Mouse (Mus musculus) embryonic facial prominence, embryonic 15.5 days (tissue): ENCODE data around the gene Ifitm1. TPM values are rescaled to one million over a fixed set of nuclear protein-coding genes. Genes with fewer than 3 reads are reported as not detected.

Experiments used
- ATAC-seq: fragments of 200-750 bp; cut with Nextera tagmentation; 2 replicates; pipeline ENCODE4 v1.8.0; 2017; ENCODE audit warnings: low read depth, moderate TSS enrichment; ENCODE audit not compliant: insufficient number of reproducible peaks, low FRiP score, low TSS enrichment
- H3K27ac ChIP-seq: fragments of 300-500 bp; sonication (generic); replicated peaks from 2 replicates; pipeline ENCODE4 v1.5.1; 2015; ENCODE audit warnings: mild to moderate bottlenecking, inconsistent platforms
- H3K27me3 ChIP-seq: fragments of 300-500 bp; sonication (generic); 2 replicates; pipeline ENCODE4 v1.6.1; 2015; ENCODE audit warnings: inconsistent platforms
- H3K36me3 ChIP-seq: fragments of 300-500 bp; sonication (generic); 2 replicates; pipeline ENCODE4 v1.6.1; 2015; ENCODE audit warnings: mild to moderate bottlenecking, inconsistent platforms
- H3K4me1 ChIP-seq: fragments of 300-500 bp; sonication (generic); 2 replicates; pipeline ENCODE4 v1.6.1; 2015; ENCODE audit warnings: inconsistent platforms
- H3K4me2 ChIP-seq: fragments of 300-500 bp; sonication (generic); replicated peaks from 2 replicates; pipeline ENCODE4 v1.6.1; 2015; ENCODE audit warnings: mild to moderate bottlenecking, inconsistent platforms
- H3K4me3 ChIP-seq: fragments of 300-500 bp; sonication (generic); replicated peaks from 2 replicates; pipeline ENCODE4 v1.5.1; 2015; ENCODE audit warnings: mild to moderate bottlenecking, inconsistent platforms
- H3K9ac ChIP-seq: fragments of 300-500 bp; sonication (generic); 2 replicates; pipeline ENCODE4 v1.6.1; 2015; ENCODE audit warnings: inconsistent platforms
- H3K9me3 ChIP-seq: fragments of 300-500 bp; sonication (generic); replicated peaks from 2 replicates; pipeline ENCODE4 v1.6.1; 2016; ENCODE audit warnings: inconsistent platforms
- WGBS: fragments of 180-500 bp; shearing (Covaris S2); methylation state at CpG from one replicate; pipeline ENCODE4 v1.1.7; 2015; 5-methylcytosine and 5-hydroxymethylcytosine counted together
- polyA plus RNA-seq: library from polyadenylated mRNA; unstranded; fragments of >200 nt; fragmentation: Nextera tagmentation; extraction: Ambion mirVana; gene quantifications from 2 replicates; pipeline ENCODE4 v1.2.1, GENCODE M21; 2015

The Ifitm1 gene
- polyA plus RNA-seq, 1 experiment from 2014 or later = 137 TPM

DNA sequence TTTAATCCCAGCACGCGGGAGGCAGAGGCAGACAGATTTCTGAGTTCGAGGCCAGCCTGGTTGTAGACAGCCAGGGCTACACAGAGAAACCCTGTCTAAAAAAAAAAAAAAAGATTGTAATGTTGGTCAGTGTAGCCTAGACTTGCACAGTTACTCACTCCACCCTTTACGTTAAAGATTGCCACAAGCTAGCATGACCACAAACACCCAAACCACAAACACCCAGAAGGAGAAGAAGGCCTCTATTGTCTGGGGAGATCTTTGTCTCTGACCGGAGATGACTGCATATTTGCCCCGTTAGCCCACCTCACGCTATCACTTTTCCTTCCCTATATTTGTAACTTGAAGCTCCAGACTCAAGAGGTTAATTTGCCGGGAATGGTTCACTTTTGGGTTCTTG, 14.7 kb downstream of the Ifitm1 start:
- H3K27me3 ChIP-seq = no peaks in the 10 kb centered on the region
- H3K4me3 ChIP-seq = no peak overlapping the region
- no peaks in the 10 kb centered on the region for H3K36me3 ChIP-seq
- no peak overlapping the region for H3K9ac ChIP-seq
- H3K4me1 ChIP-seq = no peaks in the 10 kb centered on the region
- WGBS = 79% methylated on average over 8 of the region's 8 CpGs
- ATAC-seq = no peak
- no peak overlapping the region for H3K4me2 ChIP-seq
- H3K27ac ChIP-seq = no peak overlapping the region
- no peaks in the 10 kb centered on the region for H3K9me3 ChIP-seq

DNA sequence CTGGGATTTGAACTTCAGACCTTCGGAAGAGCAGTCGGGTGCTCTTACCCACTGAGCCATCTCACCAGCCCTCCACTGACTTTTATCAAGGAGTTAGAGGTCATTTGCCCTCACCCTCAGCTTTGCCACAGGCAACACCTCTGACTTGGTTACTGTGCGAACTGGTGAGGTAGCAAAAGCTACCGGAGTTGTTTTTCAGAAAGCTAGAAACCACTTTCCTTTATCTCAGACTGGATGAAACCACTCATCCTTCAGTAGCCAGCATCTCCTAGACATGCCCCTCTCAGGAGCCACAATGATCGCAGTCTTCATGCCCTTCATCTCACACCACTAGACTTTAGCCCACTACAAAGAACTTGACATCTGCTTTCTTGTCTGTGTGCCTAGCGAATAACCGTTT, 15.9 kb downstream of the Ifitm1 start:
- H3K4me3 ChIP-seq = no peak overlapping the region
- H3K9me3 ChIP-seq = no peaks in the 10 kb centered on the region
- no peak overlapping the region for H3K9ac ChIP-seq
- H3K27ac ChIP-seq = no peak overlapping the region
- WGBS = 86% methylated on average over 7 of the region's 7 CpGs
- ATAC-seq = no peak
- no peak overlapping the region for H3K4me2 ChIP-seq
- no peaks in the 10 kb centered on the region for H3K27me3 ChIP-seq
- H3K36me3 ChIP-seq = no peaks in the 10 kb centered on the region
- no peaks in the 10 kb centered on the region for H3K4me1 ChIP-seq

DNA sequence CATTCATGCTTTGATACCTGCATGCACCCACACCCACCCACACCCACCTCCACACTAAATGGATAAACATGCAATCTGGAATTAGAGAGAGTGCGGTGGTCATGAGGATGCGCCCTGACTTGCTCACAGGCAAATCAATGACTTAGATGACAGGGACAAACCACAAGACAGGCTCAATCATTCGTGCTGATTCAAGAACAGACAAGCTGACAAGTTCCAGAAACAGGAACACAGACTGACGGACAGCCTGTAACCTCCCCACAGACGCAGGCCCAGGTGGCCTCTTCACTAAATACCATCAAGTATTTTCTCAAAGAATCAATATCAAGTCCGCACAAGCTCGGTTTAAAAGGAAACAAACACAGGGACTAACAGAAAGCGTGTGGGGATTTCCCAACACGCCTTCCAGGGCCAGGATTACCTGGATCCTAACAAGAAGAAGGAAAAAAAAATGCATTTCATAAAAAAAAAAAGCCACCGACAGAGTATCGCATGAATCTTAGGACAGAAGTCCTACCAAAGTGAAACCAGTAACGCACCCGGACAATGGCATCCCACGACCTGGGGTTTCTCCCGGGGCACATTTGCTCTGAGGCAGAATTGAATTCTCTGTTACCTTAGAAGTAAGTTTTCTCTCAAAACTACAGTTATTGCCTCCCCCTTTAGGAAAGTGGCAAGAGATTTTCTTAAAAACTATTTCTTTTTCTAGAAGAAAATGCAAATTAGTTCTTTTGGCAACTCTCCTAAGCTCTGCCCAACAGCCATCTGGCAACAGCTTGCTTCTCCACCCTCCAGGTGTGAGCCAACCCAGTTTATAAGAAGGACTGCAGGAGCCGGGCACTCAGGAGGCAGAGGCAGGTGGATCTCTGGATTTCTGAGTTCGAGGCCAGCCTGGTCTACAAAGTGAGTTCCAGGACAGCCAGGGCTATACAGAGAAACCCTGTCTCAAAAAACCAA, 20.4 kb downstream of the Ifitm1 start:
- 0 out of 2 replicates have a peak, but pooled peaks cover 8% of the 10 kb centered on the region for H3K4me1 ChIP-seq
- H3K9me3 ChIP-seq = no peaks in the 10 kb centered on the region
- no peaks in the 10 kb centered on the region for H3K36me3 ChIP-seq
- H3K27ac ChIP-seq = 0 out of 2 replicates have a peak overlapping the region, but pooled peaks have one; percentile 53
- WGBS = 59% methylated on average over 17 of the region's 17 CpGs
- no peak overlapping the region for H3K9ac ChIP-seq
- H3K4me2 ChIP-seq = no peak overlapping the region
- no peaks in the 10 kb centered on the region for H3K27me3 ChIP-seq
- no peak overlapping the region for H3K4me3 ChIP-seq
- no peak for ATAC-seq

DNA sequence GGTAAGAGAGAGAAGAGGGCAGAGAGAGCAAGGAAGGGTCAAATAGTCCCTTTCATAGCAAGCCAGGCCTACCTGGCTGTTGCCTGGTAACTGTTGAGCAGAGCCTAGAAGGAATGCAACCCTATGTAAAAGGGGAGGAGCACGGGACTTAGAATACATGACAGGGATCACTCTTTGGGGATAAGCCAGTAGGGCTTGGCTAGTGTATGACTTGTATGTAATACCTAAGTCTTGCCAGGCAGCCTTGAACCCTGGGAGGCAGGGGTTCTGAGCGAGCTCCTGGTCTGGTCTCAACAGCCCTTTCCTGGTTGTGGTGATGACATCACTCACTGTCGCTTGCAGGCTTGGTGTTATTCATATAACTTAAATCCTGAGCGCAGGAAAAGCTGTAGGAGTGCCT, 22.0 kb downstream of the Ifitm1 start:
- Histone ChIP-seq H3K9ac (no peak overlapping the region), H3K36me3 (no peaks in the 10 kb centered on the region)

DNA sequence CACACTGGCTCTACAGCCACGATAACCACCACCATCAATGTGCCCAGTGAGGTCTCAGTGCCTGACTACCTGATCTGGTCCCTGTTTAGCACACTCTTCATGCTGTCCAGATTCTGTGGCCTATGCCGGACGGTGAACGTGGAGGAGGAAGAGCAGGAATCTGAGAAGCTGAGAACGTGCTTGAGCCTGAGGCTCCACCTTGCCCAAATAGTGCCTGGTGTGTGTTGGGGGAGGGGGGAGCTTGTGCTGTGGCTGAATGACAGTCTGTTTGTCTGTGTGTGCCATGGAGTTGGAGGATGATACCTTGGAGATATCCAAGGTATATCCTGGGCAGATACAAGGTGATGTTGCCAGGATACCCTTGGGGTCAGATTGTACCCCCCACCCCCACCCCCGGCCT, 23.2 kb downstream of the Ifitm1 start:
- no peaks in the 10 kb centered on the region for H3K9me3 ChIP-seq
- no peak overlapping the region for H3K4me2 ChIP-seq
- WGBS = 46% methylated on average over 6 of the region's 6 CpGs
- H3K27me3 ChIP-seq = no peaks in the 10 kb centered on the region
- H3K4me1 ChIP-seq = 0 out of 2 replicates have a peak, but pooled peaks cover 8% of the 10 kb centered on the region
- ATAC-seq = 0 out of 2 replicates have a peak, but pooled peaks have one; percentile 37
- H3K4me3 ChIP-seq = no peak overlapping the region
- no peak overlapping the region for H3K9ac ChIP-seq
- H3K27ac ChIP-seq = peak overlapping the region; percentile 14; the same call in 1 of the 2 replicates
- H3K36me3 ChIP-seq = no peaks in the 10 kb centered on the region

More for the DNA sequence above, 22.0 kb downstream of the Ifitm1 start:
- no peak overlapping the region for H3K4me3 ChIP-seq
- no peak overlapping the region for H3K27ac ChIP-seq
- H3K4me2 ChIP-seq = no peak overlapping the region
- no peaks in the 10 kb centered on the region for H3K27me3 ChIP-seq
- H3K4me1 ChIP-seq = 0 out of 2 replicates have a peak, but pooled peaks cover 8% of the 10 kb centered on the region
- no peak for ATAC-seq
- no peaks in the 10 kb centered on the region for H3K9me3 ChIP-seq
- WGBS = 72% methylated on average over 4 of the region's 4 CpGs

DNA sequence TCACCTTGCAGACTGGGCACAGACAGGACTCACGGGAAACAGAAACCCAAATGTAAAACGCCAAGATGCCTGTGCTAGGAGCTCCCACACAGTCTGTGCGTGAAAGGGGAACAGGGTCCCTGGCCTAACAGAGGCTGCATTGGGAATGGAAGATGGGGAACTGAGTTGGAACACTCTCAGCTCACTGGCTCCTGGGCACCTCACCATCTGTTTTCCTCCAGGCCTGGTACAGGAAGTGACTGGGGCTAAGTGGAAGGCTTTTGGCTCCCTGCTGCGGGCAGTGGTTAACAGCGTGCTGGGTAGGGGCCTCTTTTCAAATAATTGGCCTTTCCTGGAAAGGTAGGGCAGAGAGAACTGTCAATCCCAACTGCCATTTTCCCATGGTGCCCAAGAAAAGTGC, 23.6 kb downstream of the Ifitm1 start:
- 55% methylated on average over 5 of the region's 5 CpGs for WGBS
- H3K9me3 ChIP-seq = no peaks in the 10 kb centered on the region
- 0 out of 2 replicates have a peak, but pooled peaks cover 8% of the 10 kb centered on the region for H3K4me1 ChIP-seq
- no peak overlapping the region for H3K27ac ChIP-seq
- ATAC-seq = no peak
- no peak overlapping the region for H3K9ac ChIP-seq
- H3K4me2 ChIP-seq = no peak overlapping the region
- H3K4me3 ChIP-seq = no peak overlapping the region
- H3K27me3 ChIP-seq = no peaks in the 10 kb centered on the region
- no peaks in the 10 kb centered on the region for H3K36me3 ChIP-seq

DNA sequence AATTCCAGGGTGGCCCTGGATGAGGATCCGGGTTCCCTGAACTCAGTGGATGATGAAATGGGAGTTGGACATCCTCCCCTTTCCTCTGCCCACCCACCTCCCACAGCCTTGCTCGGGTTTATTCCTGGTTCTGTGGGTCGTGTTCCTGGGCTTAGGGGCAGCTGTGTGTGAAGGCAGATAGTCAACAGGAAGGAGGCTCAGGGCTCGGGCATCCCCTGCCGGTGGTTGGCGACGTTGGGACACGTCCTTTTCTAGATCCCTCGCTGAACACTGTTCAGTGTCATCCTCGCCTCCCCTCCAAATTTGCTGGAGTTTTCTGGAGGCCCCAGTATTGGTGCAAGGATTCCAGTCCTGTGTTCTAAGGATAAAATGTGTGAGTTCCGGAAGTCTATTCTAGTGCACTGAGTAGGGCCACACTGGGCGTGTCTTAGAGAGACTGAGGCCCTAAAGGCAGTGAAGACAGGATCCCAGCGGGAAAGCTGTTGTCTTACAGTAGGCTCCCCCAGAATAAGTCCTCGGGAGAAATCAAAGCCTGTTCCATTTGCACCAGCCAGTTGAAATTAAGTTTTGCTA, 24.2 kb downstream of the Ifitm1 start:
- no peak overlapping the region for H3K27ac ChIP-seq
- H3K27me3 ChIP-seq = no peaks in the 10 kb centered on the region
- no peaks in the 10 kb centered on the region for H3K9me3 ChIP-seq
- H3K4me2 ChIP-seq = no peak overlapping the region
- H3K4me1 ChIP-seq = 0 out of 2 replicates have a peak, but pooled peaks cover 8% of the 10 kb centered on the region
- H3K9ac ChIP-seq = no peak overlapping the region
- no peaks in the 10 kb centered on the region for H3K36me3 ChIP-seq
- H3K4me3 ChIP-seq = no peak overlapping the region
- 84% methylated on average over 14 of the region's 14 CpGs for WGBS
- ATAC-seq = no peak

DNA sequence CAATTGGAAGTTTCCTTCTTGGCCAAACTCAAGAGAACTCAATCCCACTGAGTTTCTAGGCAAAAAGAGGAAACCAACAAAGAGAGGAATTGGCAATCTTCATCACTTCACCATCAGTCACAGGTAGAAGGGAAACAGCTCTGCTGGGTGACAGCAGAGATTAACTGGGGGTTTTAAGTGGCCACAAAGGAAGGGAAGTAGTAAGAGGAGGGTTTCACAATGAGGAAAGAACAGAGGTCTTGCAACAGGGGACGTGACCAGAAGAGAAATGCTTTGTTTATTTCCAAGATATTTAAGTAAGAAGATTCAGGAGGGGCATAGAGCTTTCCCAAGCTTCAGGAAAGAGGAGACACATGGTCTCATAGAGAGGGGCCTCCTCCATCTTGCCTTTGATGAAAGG, 30.8 kb downstream of the Ifitm1 start:
- Histone ChIP-seq H3K4me1 (no peaks in the 10 kb centered on the region), H3K27ac (no peak overlapping the region), H3K36me3 (no peaks in the 10 kb centered on the region), H3K9me3 (no peaks in the 10 kb centered on the region), H3K9ac (no peak overlapping the region), H3K4me3 (no peak overlapping the region), H3K27me3 (no peaks in the 10 kb centered on the region), H3K4me2 (no peak overlapping the region)
- WGBS = 63% methylated on average over 1 of the region's 1 CpGs
- ATAC-seq = no peak

DNA sequence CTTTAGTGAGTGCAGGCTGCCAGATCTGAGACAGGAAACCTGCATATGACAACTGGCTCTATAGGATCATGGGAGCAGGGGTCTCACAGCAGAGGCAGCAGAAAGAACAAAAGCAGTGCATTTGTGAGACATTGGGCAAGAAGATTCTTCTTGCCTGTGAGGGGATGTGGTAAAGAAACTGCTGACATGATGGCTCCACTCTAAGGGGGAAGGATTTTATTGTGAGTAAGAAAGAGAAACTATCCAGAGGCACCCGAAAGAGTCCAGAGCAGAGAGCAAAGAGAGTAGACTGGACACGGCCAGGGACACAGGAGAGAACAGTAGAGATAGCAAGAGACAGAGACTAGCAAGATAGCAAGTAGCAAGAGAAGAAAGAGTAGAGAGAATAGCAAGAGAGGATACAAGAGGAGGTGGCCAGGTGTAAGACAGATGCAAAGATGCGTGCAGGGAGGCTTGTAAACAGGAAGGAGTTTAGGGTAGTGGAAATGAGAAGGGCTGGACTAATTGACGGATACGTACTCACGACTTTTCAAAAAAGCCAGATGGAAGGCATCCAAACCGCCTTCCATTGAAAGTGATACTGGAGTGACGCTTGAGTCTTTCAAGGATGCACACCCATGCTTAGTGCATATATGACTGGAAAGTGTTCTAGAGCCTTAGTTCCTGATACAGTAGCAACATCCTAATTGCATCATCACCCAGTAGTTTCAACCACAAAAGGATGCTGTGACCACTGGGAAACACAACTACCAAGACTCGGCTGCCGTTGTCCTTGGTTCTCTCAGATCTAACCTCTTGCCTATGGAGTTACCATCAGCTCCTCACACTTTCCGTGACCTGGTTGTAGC, 32.1 kb downstream of the Ifitm1 start:
- H3K27ac ChIP-seq = no peak overlapping the region
- no peaks in the 10 kb centered on the region for H3K9me3 ChIP-seq
- H3K4me3 ChIP-seq = no peak overlapping the region
- no peak for ATAC-seq
- WGBS = 85% methylated on average over 11 of the region's 11 CpGs
- no peaks in the 10 kb centered on the region for H3K27me3 ChIP-seq
- H3K9ac ChIP-seq = no peak overlapping the region
- H3K4me2 ChIP-seq = no peak overlapping the region
- H3K36me3 ChIP-seq = no peaks in the 10 kb centered on the region
- H3K4me1 ChIP-seq = no peaks in the 10 kb centered on the region

DNA sequence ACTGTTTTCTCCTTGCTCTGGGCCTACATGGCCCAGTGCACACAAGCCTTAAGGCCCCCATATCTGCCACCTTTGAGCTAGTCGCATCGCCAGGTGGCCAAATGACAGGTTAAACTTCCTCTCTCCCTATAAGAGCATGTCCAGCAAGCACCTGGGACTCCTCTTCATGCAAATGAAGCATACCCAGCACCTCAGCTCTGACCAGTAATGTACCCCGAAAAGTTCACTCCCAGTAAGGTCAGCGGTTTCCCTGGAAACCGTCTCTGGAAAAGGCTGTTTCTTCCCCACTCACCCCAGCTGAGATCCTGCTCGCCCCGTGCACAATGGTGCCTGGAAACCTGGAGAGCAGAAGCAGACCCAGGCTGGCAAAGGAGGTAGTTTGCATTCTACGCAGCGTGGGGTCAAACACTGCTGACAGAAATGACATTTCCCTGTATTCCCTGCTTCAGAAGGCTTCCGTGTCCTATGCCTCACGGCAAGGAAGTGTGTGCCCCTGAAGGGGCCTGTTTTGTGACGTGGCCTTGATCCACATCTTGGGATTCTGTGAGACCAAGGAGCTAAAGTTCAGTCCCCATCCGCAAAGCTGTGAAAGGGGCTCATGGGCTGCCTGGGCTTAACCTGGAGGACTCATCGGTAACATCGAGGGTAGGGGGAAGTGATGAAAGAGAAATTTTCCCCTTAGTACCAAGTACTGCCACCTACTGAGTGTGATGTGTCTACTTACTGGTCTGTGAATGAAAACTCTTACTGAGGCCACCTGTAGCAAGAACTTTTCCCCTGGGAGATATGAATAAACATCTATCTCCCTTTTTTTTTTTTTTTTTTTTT, 34.1 kb downstream of the Ifitm1 start:
- no peaks in the 10 kb centered on the region for H3K36me3 ChIP-seq
- no peak for ATAC-seq
- H3K9me3 ChIP-seq = no peaks in the 10 kb centered on the region
- no peaks in the 10 kb centered on the region for H3K27me3 ChIP-seq
- no peak overlapping the region for H3K4me3 ChIP-seq
- H3K27ac ChIP-seq = no peak overlapping the region
- no peak overlapping the region for H3K4me2 ChIP-seq
- no peaks in the 10 kb centered on the region for H3K4me1 ChIP-seq
- H3K9ac ChIP-seq = no peak overlapping the region
- WGBS = 74% methylated on average over 15 of the region's 15 CpGs
